Mouse (Mus musculus) stomach, embryonic 15.5 days (tissue): Measurements from ENCODE around the gene Adora2a. TPM values are rescaled to one million over a fixed set of nuclear protein-coding genes. Genes with fewer than 3 reads are reported as not detected.

ENCODE experiments used
- ATAC-seq: fragments of 200-750 bp; cut with Nextera tagmentation; 2 replicates; pipeline ENCODE4 v1.8.0; 2017; ENCODE audit warnings: low read depth, moderate number of reproducible peaks, moderate TSS enrichment; ENCODE audit not compliant: insufficient read depth, low FRiP score
- H3K27ac ChIP-seq: fragments of 300-500 bp; sonication (generic); 2 replicates; pipeline ENCODE4 v1.5.1; 2015; ENCODE audit warnings: mild to moderate bottlenecking, inconsistent platforms
- H3K27me3 ChIP-seq: fragments of 300-500 bp; sonication (generic); replicated peaks from 2 replicates; pipeline ENCODE4 v1.6.1; 2015; ENCODE audit warnings: inconsistent platforms
- H3K36me3 ChIP-seq: fragments of 300-500 bp; sonication (generic); 2 replicates; pipeline ENCODE4 v1.6.1; 2015; ENCODE audit warnings: inconsistent platforms
- H3K4me1 ChIP-seq: fragments of 300-500 bp; sonication (generic); 2 replicates; pipeline ENCODE4 v1.6.1; 2015; ENCODE audit warnings: inconsistent platforms
- H3K4me2 ChIP-seq: fragments of 300-500 bp; sonication (generic); 2 replicates; pipeline ENCODE4 v1.6.1; 2015; ENCODE audit warnings: mild to moderate bottlenecking, inconsistent platforms
- H3K4me3 ChIP-seq: fragments of 300-500 bp; sonication (generic); replicated peaks from 2 replicates; pipeline ENCODE4 v1.5.1; 2015; ENCODE audit warnings: inconsistent platforms
- H3K9ac ChIP-seq: fragments of 300-500 bp; sonication (generic); 2 replicates; pipeline ENCODE4 v1.6.1; 2015; ENCODE audit warnings: inconsistent platforms
- H3K9me3 ChIP-seq: fragments of 300-500 bp; sonication (generic); 2 replicates; pipeline ENCODE4 v1.6.1; 2016; ENCODE audit warnings: inconsistent platforms
- WGBS: fragments of 180-500 bp; shearing (Covaris S2); methylation state at CpG from one replicate; pipeline ENCODE4 v1.1.7; 2015; 5-methylcytosine and 5-hydroxymethylcytosine counted together
- polyA plus RNA-seq: library from polyadenylated mRNA; unstranded; fragments of >200 nt; fragmentation: Nextera tagmentation; extraction: Ambion mirVana; gene quantifications from 2 replicates; pipeline ENCODE4 v1.2.1, GENCODE M21; 2015

Adora2a gene
- polyA plus RNA-seq, 1 experiment from 2014 or later, result 2.6 TPM

DNA sequence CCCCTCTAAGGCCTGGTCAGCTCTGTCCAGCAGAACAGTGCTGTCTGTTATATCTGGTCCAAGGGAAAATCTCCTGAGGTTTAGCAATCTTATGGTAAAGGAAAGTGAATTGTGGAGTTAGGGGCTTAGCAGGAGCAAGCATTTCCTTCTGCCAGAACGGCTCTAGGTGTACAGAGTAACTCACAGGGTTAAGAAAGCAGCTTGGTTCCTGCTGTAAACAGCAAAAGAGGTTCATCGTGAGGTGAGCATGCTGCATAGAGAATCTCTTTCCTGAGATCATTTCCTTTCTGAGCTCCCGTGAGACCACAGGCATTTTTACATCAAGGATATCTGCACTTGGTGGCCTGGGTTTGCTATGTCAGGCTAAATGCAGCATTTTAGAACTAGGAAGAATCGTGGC, 21.8 kb upstream of the Adora2a start:
- Histone ChIP-seq H3K4me3 (no peak overlapping the region), H3K9ac (no peak overlapping the region), H3K4me2 (no peak overlapping the region), H3K36me3 (0 out of 2 replicates have a peak, but pooled peaks cover 6% of the 10 kb centered on the region), H3K27me3 (no peaks in the 10 kb centered on the region), H3K9me3 (no peaks in the 10 kb centered on the region), H3K4me1 (no peaks in the 10 kb centered on the region), H3K27ac (no peak overlapping the region)
- ATAC-seq, result no peak
- WGBS, result 73% methylated on average over 4 of the region's 4 CpGs

DNA sequence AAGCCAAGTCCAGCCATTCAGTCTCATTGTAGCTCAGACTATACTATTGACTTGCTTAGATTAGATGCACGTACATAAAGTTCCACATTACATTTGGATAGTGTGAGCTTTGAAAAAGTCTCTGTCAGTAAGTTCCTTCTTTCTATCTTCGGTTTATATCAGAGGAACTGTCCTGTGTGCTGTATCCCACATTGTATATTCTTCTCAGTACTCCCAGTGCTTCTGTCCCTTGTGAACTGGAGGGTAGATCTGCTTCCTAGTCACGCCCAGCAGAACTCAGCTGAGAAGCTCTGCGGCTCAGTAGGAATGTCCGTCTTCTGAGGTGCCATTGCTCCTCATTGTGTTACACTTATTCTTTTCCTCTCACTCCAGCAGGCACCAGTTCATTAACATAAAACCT, 18.1 kb upstream of the Adora2a start:
- ATAC-seq, result no peak
- H3K4me2 ChIP-seq, result no peak overlapping the region
- H3K27me3 ChIP-seq, result no peaks in the 10 kb centered on the region
- no peak overlapping the region for H3K27ac ChIP-seq
- H3K4me3 ChIP-seq, result no peak overlapping the region
- H3K4me1 ChIP-seq, result no peaks in the 10 kb centered on the region
- 92% methylated on average over 5 of the region's 5 CpGs for WGBS
- H3K9me3 ChIP-seq, result no peaks in the 10 kb centered on the region
- no peak overlapping the region for H3K9ac ChIP-seq
- H3K36me3 ChIP-seq, result 0 out of 2 replicates have a peak, but pooled peaks cover 6% of the 10 kb centered on the region

DNA sequence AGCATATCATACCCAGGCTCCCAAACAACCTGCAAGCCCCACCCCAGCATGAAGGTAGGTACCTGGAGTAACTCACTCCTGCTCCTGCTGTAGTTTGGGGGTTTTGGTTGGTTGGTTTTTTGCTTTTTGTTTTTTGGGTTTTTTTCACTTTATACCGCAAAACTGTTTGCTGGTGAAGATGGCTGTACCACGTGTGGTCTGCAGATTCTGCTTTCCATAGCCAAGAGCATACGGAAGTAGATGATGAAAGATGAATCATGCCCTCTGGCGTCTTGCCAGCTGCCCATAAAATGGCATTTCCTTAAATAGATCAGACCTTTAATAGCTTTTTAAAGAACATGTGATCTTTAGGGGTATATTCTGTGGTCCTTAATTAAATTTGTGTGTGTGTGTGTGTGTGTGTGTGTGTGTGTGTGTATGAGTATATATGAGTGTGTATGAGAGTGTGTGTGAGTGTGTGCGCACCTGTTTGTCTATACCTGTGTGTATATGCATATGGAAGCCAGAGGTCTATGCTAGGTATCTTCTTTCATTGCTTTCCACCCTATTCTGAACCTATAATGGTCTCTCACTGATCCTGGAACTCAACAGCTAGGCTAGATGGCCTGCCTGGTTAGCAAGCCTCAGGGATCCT, 16.8 kb upstream of the Adora2a start:
- Histone ChIP-seq H3K9ac (no peak overlapping the region), H3K4me3 (no peak overlapping the region), H3K27ac (no peak overlapping the region), H3K4me2 (no peak overlapping the region), H3K4me1 (no peaks in the 10 kb centered on the region), H3K27me3 (no peaks in the 10 kb centered on the region), H3K9me3 (no peaks in the 10 kb centered on the region), H3K36me3 (0 out of 2 replicates have a peak, but pooled peaks cover 6% of the 10 kb centered on the region)
- WGBS, result 49% methylated on average over 5 of the region's 5 CpGs
- no peak; the same call in 1 of the 2 replicates for ATAC-seq

DNA sequence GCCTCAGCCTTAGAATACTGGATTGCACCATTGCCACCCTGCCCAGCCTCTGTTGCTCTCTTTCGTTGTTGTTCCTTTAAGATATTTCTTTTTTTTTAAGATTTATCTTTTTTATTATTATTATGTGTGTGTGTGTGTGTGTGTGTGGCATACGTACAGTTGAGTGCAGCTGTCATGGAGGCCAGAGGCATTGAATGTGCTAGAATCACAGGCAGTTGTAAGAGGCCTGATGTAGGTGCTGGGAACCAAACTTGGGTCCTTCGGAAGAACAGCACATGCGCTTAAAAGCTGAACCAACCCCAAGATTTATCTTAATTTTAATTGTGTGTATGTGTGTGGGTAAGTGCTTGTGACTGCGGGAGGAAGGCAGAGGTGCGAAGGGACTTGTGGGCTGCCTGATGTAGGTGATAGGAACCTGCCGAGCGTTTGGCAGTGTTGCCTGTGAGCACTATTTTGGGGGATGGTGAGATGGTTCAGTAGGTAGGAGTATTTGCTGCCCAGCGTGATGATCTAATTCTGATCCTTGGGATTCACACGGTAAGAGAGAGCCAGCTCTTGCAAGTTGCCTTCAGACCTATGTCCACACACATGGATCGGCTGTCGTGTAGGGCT, 15.4 kb upstream of the Adora2a start:
- H3K4me1 ChIP-seq, result no peaks in the 10 kb centered on the region
- no peak overlapping the region for H3K4me3 ChIP-seq
- ATAC-seq, result no peak
- H3K9me3 ChIP-seq, result no peaks in the 10 kb centered on the region
- WGBS, result 91% methylated on average over 12 of the region's 12 CpGs
- no peak overlapping the region for H3K27ac ChIP-seq
- no peak overlapping the region for H3K4me2 ChIP-seq
- H3K9ac ChIP-seq, result no peak overlapping the region
- H3K36me3 ChIP-seq, result peaks cover 6% of the 10 kb centered on the region; the same call in 1 of the 2 replicates
- H3K27me3 ChIP-seq, result no peaks in the 10 kb centered on the region

DNA sequence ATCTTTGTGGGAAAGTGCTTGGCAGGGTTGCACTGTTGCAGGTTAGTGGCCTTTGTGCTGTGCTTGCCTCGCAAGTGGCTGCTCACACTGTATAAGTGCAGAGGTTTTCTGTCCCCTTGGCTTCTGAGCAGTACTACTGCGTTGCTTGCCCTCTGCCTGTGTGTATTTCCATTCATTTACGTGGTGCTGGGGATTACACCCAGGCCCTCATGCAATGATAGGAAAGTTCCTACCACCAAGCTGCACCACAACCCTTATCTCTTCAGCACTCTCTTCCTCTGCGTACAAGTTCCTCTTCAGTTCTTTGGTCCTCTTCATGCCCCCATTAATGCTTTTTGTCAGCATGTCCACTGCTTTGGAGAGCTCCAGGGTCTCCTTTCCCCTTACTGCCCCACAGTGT, 14.7 kb upstream of the Adora2a start:
- H3K4me2 ChIP-seq, result no peak overlapping the region
- 83% methylated on average over 4 of the region's 4 CpGs for WGBS
- no peaks in the 10 kb centered on the region for H3K27me3 ChIP-seq
- H3K4me3 ChIP-seq, result no peak overlapping the region
- H3K9ac ChIP-seq, result no peak overlapping the region
- H3K36me3 ChIP-seq, result peaks cover 6% of the 10 kb centered on the region; the same call in 1 of the 2 replicates
- H3K9me3 ChIP-seq, result no peaks in the 10 kb centered on the region
- no peaks in the 10 kb centered on the region for H3K4me1 ChIP-seq
- ATAC-seq, result no peak
- H3K27ac ChIP-seq, result no peak overlapping the region

DNA sequence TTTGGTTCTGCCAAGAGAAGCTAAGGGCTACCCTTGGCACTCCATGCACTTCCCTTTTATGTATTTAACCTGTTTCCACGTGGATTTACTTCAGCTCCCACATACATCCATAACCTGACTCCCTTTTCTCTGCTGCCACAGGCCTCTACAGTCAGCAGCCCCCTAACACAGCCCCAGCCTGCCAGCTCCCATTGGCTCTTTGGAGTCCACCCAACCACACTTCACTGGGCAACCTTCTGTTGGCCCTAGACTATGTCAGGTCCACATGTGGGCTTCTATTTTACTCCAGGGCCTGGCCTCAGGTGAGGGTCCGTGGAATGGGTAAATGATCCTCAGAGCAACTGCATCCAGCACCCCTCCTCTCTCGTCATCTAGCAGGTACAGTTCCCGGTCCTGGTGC, 14.1 kb upstream of the Adora2a start:
- WGBS, result 83% methylated on average over 4 of the region's 4 CpGs

DNA sequence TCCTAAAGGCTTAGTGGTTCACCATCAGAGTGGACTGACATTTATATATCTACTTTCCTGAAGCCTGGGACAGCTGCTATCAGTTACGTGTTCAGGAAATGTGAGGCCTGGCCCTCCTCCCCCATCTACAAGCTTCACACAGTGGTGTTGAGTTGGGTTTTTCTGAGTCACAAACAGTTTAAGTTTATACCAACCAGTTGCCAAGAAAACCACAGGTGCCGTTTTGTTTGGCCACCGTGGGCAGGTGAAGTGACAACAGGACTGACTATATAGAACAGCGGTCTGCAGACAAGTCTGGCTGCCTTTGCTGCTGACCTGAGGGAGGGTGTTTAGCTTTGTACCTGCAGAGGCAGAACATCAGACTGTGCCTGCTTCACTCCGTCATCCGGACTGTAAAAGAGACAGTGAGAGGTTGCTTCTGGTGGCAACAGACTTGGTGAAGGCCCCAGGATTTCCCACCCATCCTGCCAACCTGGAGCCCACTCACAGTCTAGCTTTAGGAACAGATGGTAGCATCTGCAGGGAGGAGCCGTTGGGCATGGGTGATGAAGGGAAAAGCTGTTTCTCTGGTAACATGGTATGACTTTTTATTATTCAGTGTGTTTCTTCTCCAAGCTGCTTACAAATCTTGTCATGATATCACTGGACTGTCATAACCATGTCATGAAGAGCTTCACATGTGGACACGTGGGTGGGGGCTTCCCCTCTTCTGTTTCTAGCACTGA, 13.2 kb upstream of the Adora2a start:
- H3K36me3 ChIP-seq, result peaks cover 10% of the 10 kb centered on the region; the same call in 1 of the 2 replicates
- H3K4me2 ChIP-seq, result no peak overlapping the region
- H3K9ac ChIP-seq, result no peak overlapping the region
- H3K4me3 ChIP-seq, result no peak overlapping the region
- no peak for ATAC-seq
- H3K27me3 ChIP-seq, result no peaks in the 10 kb centered on the region
- no peaks in the 10 kb centered on the region for H3K4me1 ChIP-seq
- whole genome bisulfite sequencing, result 76% methylated on average over 8 of the region's 8 CpGs
- no peaks in the 10 kb centered on the region for H3K9me3 ChIP-seq
- no peak overlapping the region for H3K27ac ChIP-seq

More for the DNA sequence above, 14.1 kb upstream of the Adora2a start:
- no peaks in the 10 kb centered on the region for H3K4me1 ChIP-seq
- H3K27ac ChIP-seq, result no peak overlapping the region
- no peak overlapping the region for H3K4me2 ChIP-seq
- ATAC-seq, result no peak
- no peaks in the 10 kb centered on the region for H3K9me3 ChIP-seq
- H3K36me3 ChIP-seq, result peaks cover 6% of the 10 kb centered on the region; the same call in 1 of the 2 replicates
- H3K27me3 ChIP-seq, result no peaks in the 10 kb centered on the region
- no peak overlapping the region for H3K9ac ChIP-seq
- H3K4me3 ChIP-seq, result no peak overlapping the region

DNA sequence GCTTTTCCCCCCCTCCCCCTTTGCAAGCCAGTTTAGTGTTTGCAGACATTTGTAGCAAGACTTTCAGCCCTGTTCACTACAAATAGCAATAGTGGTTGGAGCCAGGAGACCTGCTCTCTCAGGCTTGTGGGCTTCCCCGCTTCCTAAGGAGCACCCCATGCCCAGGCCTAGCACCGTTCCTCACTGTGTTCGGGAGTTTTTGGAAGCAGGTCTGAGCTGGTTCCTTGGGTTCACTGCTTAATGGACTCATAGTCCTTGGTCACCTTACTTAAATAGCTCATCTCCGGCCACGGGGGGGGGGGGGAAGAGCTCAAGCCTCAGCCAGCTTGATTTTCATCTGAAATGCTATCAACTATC, 12.7 kb upstream of the Adora2a start:
- Histone ChIP-seq H3K4me2 (no peak overlapping the region), H3K4me1 (no peaks in the 10 kb centered on the region), H3K27me3 (no peaks in the 10 kb centered on the region), H3K9me3 (no peaks in the 10 kb centered on the region), H3K4me3 (no peak overlapping the region), H3K36me3 (peaks cover 15% of the 10 kb centered on the region), H3K27ac (no peak overlapping the region; the same call in 1 of the 2 replicates), H3K9ac (no peak overlapping the region)
- ATAC-seq, result no peak
- 87% methylated on average over 5 of the region's 5 CpGs for WGBS

DNA sequence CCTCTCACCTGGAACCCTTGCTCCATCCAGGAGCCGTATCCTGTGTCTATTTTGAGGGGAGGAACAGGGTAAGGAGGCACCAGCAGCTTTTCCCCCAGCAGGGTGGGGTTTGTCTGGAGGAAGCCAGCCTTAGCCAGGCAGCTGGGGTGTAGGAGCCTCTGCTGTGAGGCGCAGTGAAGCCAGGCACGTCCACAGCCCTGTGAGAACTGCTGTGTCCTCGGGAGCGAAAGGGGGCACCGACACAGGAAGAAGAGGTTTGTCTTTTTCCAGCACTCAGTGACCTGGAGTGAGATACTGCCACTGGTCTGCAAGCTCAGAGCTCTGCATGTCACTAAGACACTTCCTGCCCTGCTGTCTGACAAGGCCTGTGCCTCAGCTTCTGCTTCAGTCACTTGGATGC, 12.3 kb upstream of the Adora2a start:
- ATAC-seq, result 0 out of 2 replicates have a peak, but pooled peaks have one; percentile 45
- no peak overlapping the region for H3K9ac ChIP-seq
- H3K27ac ChIP-seq, result no peak overlapping the region; the same call in 1 of the 2 replicates

DNA sequence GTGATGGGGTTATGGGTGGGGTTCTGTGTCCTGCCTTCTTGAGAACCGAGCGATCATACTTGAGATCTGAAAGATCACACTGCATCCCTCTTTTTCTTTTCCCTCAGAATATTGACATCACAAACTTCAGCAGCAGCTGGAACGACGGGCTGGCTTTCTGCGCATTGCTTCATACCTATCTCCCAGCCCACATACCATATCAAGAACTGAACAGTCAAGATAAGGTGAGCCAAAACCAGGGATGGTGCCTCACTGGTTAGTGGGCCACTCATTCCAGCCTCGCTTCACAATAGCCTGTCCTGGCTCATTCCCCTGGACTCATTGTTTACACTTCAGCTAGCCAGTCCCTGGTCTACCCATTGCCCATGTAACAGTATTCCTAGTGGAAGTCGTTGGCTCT, 9.5 kb upstream of the Adora2a start:
- H3K36me3 ChIP-seq, result peaks cover 26% of the 10 kb centered on the region
- H3K4me1 ChIP-seq, result no peaks in the 10 kb centered on the region
- H3K4me3 ChIP-seq, result no peak overlapping the region
- no peaks in the 10 kb centered on the region for H3K9me3 ChIP-seq
- no peak overlapping the region for H3K27ac ChIP-seq
- no peak overlapping the region for H3K4me2 ChIP-seq
- no peak for ATAC-seq
- no peak overlapping the region for H3K9ac ChIP-seq
- H3K27me3 ChIP-seq, result no peaks in the 10 kb centered on the region
- WGBS, result 87% methylated on average over 7 of the region's 7 CpGs

More for the DNA sequence above, 12.3 kb upstream of the Adora2a start:
- Histone ChIP-seq H3K4me1 (no peaks in the 10 kb centered on the region), H3K36me3 (peaks cover 19% of the 10 kb centered on the region), H3K4me2 (no peak overlapping the region), H3K4me3 (no peak overlapping the region), H3K9me3 (no peaks in the 10 kb centered on the region), H3K27me3 (no peaks in the 10 kb centered on the region)
- WGBS, result 59% methylated on average over 6 of the region's 6 CpGs

DNA sequence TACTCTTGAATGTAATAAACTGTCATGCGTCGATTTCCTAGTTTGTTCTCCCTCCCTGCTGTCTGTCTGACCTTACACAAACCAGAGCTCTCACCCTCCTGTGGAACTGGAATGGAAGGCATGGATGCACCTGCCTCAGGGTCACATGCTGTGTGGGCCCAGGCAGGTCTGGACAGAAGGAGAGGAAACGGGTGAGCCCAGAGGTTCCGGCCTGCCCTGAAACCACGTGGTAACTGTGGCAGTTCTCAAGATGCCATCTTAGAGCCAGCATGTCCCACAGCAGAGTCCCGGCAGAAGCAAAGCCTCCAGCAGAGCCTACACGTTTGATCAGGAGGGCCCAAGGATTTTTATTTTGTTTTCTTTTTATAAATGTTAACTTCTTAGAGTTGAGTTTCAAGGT, 4.3 kb upstream of the Adora2a start:
- Histone ChIP-seq H3K4me1 (peaks cover 19% of the 10 kb centered on the region), H3K4me3 (no peak overlapping the region), H3K27me3 (peaks cover 5% of the 10 kb centered on the region), H3K36me3 (peaks cover 25% of the 10 kb centered on the region), H3K9ac (no peak overlapping the region), H3K27ac (no peak overlapping the region), H3K4me2 (no peak overlapping the region), H3K9me3 (no peaks in the 10 kb centered on the region)
- WGBS, result 76% methylated on average over 7 of the region's 7 CpGs
- ATAC-seq, result no peak
